Mouse (Mus musculus) frontal cortex, postnatal 14 days (tissue): ENCODE measurements around the gene Akna.

Experiments used
- DNase-seq, 2 experiments: peaks; one replicate each; pipeline ENCODE4 v3.0.0; 2022; ENCODE audit warnings: low spot score in 2 of 2

Akna gene

GRCm38 (mm10) chr4:63384262-63384661 lies 18.9 kb downstream of the Akna start:
- no peak for DNase-seq

GRCm38 (mm10) chr4:63383474-63383873 lies 19.7 kb downstream of the Akna start:
- no peak for DNase-seq

- no peak for DNase-seq
These were observed 20.3 kb downstream of the Akna start for GRCm38 (mm10) chr4:63382676-63383369.

GRCm38 (mm10) chr4:63377483-63377882 lies 25.7 kb downstream of the Akna start:
- no peak for DNase-seq

GRCm38 (mm10) chr4:63375367-63375766 lies 27.8 kb downstream of the Akna start:
- DNase-seq, result no peak

- no peak for DNase-seq
These were observed 28.8 kb downstream of the Akna start for GRCm38 (mm10) chr4:63374331-63374730.

GRCm38 (mm10) chr4:63373404-63373803 lies 29.8 kb downstream of the Akna start:
- no peak for DNase-seq

GRCm38 (mm10) chr4:63371890-63372289 lies 31.3 kb downstream of the Akna start:
- no peak for DNase-seq

- no peak for DNase-seq
These were observed 32.3 kb downstream of the Akna start for GRCm38 (mm10) chr4:63370897-63371296.

- DNase-seq, result peak; percentile 74 to 90
These were observed 34.6 kb downstream of the Akna start for GRCm38 (mm10) chr4:63368577-63368976.

GRCm38 (mm10) chr4:63362150-63362549 lies 41.0 kb downstream of the Akna start, which contains the start of gene Orm2:
Gene Orm2 (plus strand): TSS chr4:63362449.
- no peak for DNase-seq

GRCm38 (mm10) chr4:63359861-63360260 lies 43.3 kb downstream of the Akna start:
- no peak for DNase-seq

- no peak for DNase-seq
These were observed 46.1 kb downstream of the Akna start for GRCm38 (mm10) chr4:63356981-63357570.

GRCm38 (mm10) chr4:63355877-63356665 lies 47.1 kb downstream of the Akna start, which contains the start of gene Orm3:
Gene Orm3 (plus strand): TSS chr4:63356162.
- DNase-seq, result no peak

GRCm38 (mm10) chr4:63348524-63348923 lies 54.6 kb downstream of the Akna start:
- no peak for DNase-seq

- DNase-seq, result no peak
These were observed 56.5 kb downstream of the Akna start for GRCm38 (mm10) chr4:63346659-63347058.

- DNase-seq, result no peak
These were observed 57.9 kb downstream of the Akna start for GRCm38 (mm10) chr4:63345261-63345660.

- no peak for DNase-seq
These were observed 58.9 kb downstream of the Akna start, which contains the start of gene Orm1 for GRCm38 (mm10) chr4:63344295-63344694. Gene Orm1 (plus strand): TSS chr4:63344560.

GRCm38 (mm10) chr4:63343608-63344007 lies 59.5 kb downstream of the Akna start:
- no peak for DNase-seq

GRCm38 (mm10) chr4:63342491-63342890 lies 60.7 kb downstream of the Akna start:
- no peak for DNase-seq

- no peak for DNase-seq
These were observed 64.6 kb downstream of the Akna start for GRCm38 (mm10) chr4:63338414-63339076.

GRCm38 (mm10) chr4:63333403-63333802 lies 69.8 kb downstream of the Akna start:
- DNase-seq, result no peak
